Mouse (Mus musculus) small intestine, adult 2 months (tissue): Measurements from ENCODE around the gene Atl3. TPM values are rescaled to one million over a fixed set of nuclear protein-coding genes. Genes with fewer than 3 reads are reported as not detected.

Source experiments
- H3K27ac ChIP-seq: fragments of 200-500 bp; 2 replicates; pipeline ENCODE4 v1.5.1; 2012; ENCODE audit warnings: low read depth, low read length, control low read depth, inconsistent platforms; ENCODE audit not compliant: insufficient read depth
- H3K27me3 ChIP-seq: fragments of 200-500 bp; 2 replicates; pipeline ENCODE4 v1.6.1; 2012; ENCODE audit warnings: mild to moderate bottlenecking, moderate library complexity, low read length, inconsistent platforms; ENCODE audit not compliant: control insufficient read depth, insufficient read depth
- H3K36me3 ChIP-seq: fragments of 200-500 bp; 2 replicates; pipeline ENCODE4 v1.6.1; 2012; ENCODE audit warnings: mild to moderate bottlenecking, low read length, control low read depth, inconsistent platforms; ENCODE audit not compliant: control insufficient read depth, insufficient read depth
- H3K4me1 ChIP-seq: fragments of 200-500 bp; 2 replicates; pipeline ENCODE4 v1.6.1; 2012; ENCODE audit warnings: low read length, inconsistent platforms, mixed read lengths; ENCODE audit not compliant: control insufficient read depth, insufficient read depth, insufficient read length
- H3K4me3 ChIP-seq: fragments of 200-500 bp; 2 replicates; pipeline ENCODE4 v1.5.1; 2012; ENCODE audit warnings: low read depth, mild to moderate bottlenecking, control low read depth, inconsistent platforms, low read length, moderate library complexity
- CTCF ChIP-seq: fragments of 200-500 bp; IDR thresholded peaks from 2 replicates; pipeline ENCODE4 v1.5.1; 2012; ENCODE audit warnings: low read depth, mild to moderate bottlenecking, control low read depth, inconsistent platforms, low read length, moderate library complexity, mixed read lengths; ENCODE audit not compliant: insufficient replicate concordance, insufficient read length; ENCODE audit errors: extremely low read depth
- POLR2A ChIP-seq: fragments of 200-500 bp; IDR thresholded peaks from 2 replicates; pipeline ENCODE4 v1.6.1; 2012; ENCODE audit warnings: low read depth, mild to moderate bottlenecking, control low read depth, inconsistent platforms, low read length, moderate library complexity
- WGBS: fragments of 180-500 bp; shearing (Covaris S2); methylation state at CpG from one replicate; pipeline ENCODE4 v1.1.7; 2018; 5-methylcytosine and 5-hydroxymethylcytosine counted together
- polyA plus RNA-seq: library from polyadenylated mRNA; depleted of rRNA; stranded (reverse); fragments of >200 nt; gene quantifications from 2 replicates; pipeline ENCODE4 v1.2.3, GENCODE M21; 2012

Gene Atl3
- polyA plus RNA-seq, 1 experiment, result 2.6 TPM

GRCm38 (mm10) chr19:7558675-7559074 is 64.8 kb downstream of the Atl3 start:
- no peaks in the 10 kb centered on the region for H3K27me3 ChIP-seq
- peak overlapping the region; percentile 71 for H3K27ac ChIP-seq
- H3K4me3 ChIP-seq, result peak overlapping the region; percentile 77
- H3K4me1 ChIP-seq, result peaks cover 23% of the 10 kb centered on the region
- no peaks in the 10 kb centered on the region for H3K36me3 ChIP-seq
- TF ChIP-seq POLR2A (no peak), CTCF (no peak)
- 28% methylated on average over 4 of the region's 4 CpGs for WGBS

- Histone ChIP-seq H3K36me3 (no peaks in the 10 kb centered on the region), H3K4me3 (no peak overlapping the region), H3K4me1 (peaks cover 23% of the 10 kb centered on the region), H3K27me3 (no peaks in the 10 kb centered on the region), H3K27ac (peak overlapping the region; percentile 71)
- 26% methylated on average over 4 of the region's 4 CpGs for WGBS
- TF ChIP-seq CTCF (no peak), POLR2A (no peak)
These were observed 66.1 kb downstream of the Atl3 start for GRCm38 (mm10) chr19:7559986-7560385.

GRCm38 (mm10) chr19:7561456-7561855 is 67.6 kb downstream of the Atl3 start:
- 60% methylated on average over 3 of the region's 3 CpGs for WGBS
- TF ChIP-seq POLR2A, result no peak
- peak overlapping the region; percentile 20; the same call in 1 of the 2 replicates for H3K27ac ChIP-seq
- H3K27me3 ChIP-seq, result no peaks in the 10 kb centered on the region
- H3K36me3 ChIP-seq, result no peaks in the 10 kb centered on the region
- H3K4me1 ChIP-seq, result peaks cover 23% of the 10 kb centered on the region
- H3K4me3 ChIP-seq, result no peak overlapping the region

GRCm38 (mm10) chr19:7562601-7563129 is 68.8 kb downstream of the Atl3 start:
- no peaks in the 10 kb centered on the region for H3K27me3 ChIP-seq
- no peak for TF ChIP-seq POLR2A

GRCm38 (mm10) chr19:7563676-7564075 is 69.8 kb downstream of the Atl3 start:
- TF ChIP-seq POLR2A (no peak), CTCF (no peak)
- 53% methylated on average over 2 of the region's 2 CpGs for WGBS
- H3K36me3 ChIP-seq, result no peaks in the 10 kb centered on the region

More at GRCm38 (mm10) chr19:7562601-7563129, 68.8 kb downstream of the Atl3 start:
- H3K36me3 ChIP-seq, result no peaks in the 10 kb centered on the region
- H3K27ac ChIP-seq, result peak overlapping the region; percentile 40; the same call in 1 of the 2 replicates
- H3K4me3 ChIP-seq, result no peak overlapping the region
- 68% methylated on average over 10 of the region's 10 CpGs for WGBS
- H3K4me1 ChIP-seq, result peaks cover 23% of the 10 kb centered on the region

GRCm38 (mm10) chr19:7564457-7564856 is 70.6 kb downstream of the Atl3 start:
- Histone ChIP-seq H3K4me3 (no peak overlapping the region), H3K27me3 (no peaks in the 10 kb centered on the region), H3K27ac (no peak overlapping the region), H3K4me1 (peaks cover 20% of the 10 kb centered on the region), H3K36me3 (no peaks in the 10 kb centered on the region)
- WGBS, result 86% methylated on average over 1 of the region's 1 CpGs
- TF ChIP-seq CTCF (no peak), POLR2A (no peak)

More at GRCm38 (mm10) chr19:7563676-7564075, 69.8 kb downstream of the Atl3 start:
- H3K4me3 ChIP-seq, result no peak overlapping the region
- H3K4me1 ChIP-seq, result peaks cover 23% of the 10 kb centered on the region
- H3K27ac ChIP-seq, result peak overlapping the region; percentile 46
- H3K27me3 ChIP-seq, result no peaks in the 10 kb centered on the region

- no peak overlapping the region for H3K4me3 ChIP-seq
- H3K27me3 ChIP-seq, result no peaks in the 10 kb centered on the region
These were observed 73.0 kb downstream of the Atl3 start for GRCm38 (mm10) chr19:7566826-7567225.

More at GRCm38 (mm10) chr19:7566826-7567225, 73.0 kb downstream of the Atl3 start:
- 90% methylated on average over 3 of the region's 3 CpGs for WGBS
- Histone ChIP-seq H3K4me1 (peaks cover 10% of the 10 kb centered on the region), H3K27ac (no peak overlapping the region), H3K36me3 (no peaks in the 10 kb centered on the region)
- TF ChIP-seq POLR2A (no peak), CTCF (no peak)
